Mouse (Mus musculus): ENCODE data around the gene Fam13a. TPM values are rescaled to one million over a fixed set of nuclear protein-coding genes. Genes with fewer than 3 reads are reported as not detected.
A peak's percentile ranks its signal among the peaks of the same experiment; 100 is the strongest.

Gene Fam13a
- total RNA-seq (2015) (0.07 TPM in 1 of 2 replicates, not detected in the other), total RNA-seq (2017) (not detected in 2 replicates)

DNA sequence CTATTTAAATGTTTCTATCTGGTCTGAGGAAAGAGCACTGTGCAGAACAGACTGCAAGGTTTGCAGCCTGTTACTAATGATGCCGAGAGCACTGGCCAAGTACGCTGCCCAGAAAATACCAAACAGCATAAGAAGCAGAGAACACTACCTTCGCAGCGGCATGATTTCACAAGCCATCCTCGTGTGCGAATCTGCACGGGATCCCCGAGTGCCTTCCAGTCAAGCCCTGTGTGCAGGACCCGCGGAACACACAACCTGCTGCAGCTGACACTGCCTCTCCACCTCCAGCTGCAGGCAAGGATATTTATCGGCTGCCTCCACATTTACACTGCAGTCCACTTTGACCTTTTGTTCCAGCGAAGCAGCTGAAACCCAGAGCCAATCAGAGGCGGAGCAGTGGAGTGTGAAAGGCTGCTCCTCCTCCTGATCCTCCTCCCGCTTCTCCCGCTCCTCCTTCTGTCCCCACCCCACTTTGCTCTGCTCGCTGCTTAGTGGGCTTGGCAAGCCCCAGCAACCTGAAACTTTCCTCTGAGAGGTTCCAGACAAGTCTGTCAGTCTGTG, at the start of gene Fam13a:
TSS of gene Fam13a (minus strand) at position 386 of the 561 bp plus-strand sequence.
- ATAC-seq (ENCODE audit: poor library complexity, severe bottlenecking): peak; percentile 79

DNA sequence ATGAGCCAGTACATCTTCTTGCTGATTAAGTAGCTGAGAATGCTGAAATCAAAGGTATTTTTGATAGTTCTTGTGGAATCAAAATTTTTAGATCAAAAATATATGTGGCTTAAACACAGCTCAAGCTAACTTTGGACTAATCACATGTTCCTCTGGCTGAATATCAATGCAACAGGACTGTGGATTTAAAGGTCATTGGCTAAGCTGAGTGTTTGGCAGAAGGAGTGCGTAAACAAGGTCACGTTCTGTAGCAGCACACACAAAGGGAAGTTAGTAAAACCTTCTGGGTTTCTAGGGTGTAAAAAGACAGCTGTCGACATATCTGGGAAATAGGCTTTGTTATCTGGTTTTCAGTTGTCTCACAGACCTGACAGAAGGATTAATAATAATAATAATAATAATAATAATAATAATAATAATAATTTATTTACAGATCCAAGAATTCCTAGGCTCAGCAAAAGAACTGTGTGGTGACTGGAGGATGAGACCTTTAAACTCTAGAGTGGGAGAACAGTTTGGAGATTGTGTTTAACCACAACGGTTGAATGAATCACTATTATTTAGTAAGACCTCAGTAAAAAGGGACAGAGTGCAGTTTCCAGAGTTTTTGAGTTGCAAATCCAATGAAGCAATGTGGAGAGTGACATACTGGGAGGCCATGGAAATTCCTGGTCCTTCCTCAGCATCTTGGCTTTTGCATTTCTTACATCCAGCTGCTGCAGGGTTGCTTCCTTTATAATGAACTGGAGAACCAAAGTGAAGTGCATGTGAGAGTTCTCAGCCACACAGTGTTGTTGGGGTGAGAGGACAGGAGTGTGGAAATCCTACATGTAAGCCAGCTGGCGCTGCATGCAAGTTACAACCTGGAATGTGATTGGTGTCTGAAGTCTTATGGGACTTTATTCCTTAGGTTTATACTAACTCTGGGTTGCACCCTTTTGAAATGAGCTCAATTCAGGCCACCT, 48.0 kb upstream of the Fam13a start:
- no peak for ATAC-seq (ENCODE audit: poor library complexity, severe bottlenecking)

DNA sequence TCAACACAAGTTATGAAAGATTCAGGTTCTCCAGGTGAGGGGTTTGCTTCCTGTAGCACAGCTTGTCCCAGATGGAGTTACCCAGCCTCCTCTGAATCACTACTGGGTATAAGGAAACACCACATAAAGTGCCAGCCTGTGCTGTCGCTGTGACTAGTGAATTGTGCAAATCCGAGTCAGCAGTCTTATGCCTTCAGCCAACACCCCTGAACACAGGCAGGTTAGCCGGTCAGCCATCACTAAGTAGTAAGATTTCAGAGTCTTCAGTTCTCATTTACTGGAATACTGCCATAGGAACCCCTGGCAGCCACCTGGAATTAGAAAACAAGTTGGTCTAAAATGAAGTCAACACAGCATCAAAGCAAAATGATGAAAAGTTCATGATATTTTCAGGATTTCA, 47.3 kb upstream of the Fam13a start:
- no peak for ATAC-seq (ENCODE audit: poor library complexity, severe bottlenecking)

DNA sequence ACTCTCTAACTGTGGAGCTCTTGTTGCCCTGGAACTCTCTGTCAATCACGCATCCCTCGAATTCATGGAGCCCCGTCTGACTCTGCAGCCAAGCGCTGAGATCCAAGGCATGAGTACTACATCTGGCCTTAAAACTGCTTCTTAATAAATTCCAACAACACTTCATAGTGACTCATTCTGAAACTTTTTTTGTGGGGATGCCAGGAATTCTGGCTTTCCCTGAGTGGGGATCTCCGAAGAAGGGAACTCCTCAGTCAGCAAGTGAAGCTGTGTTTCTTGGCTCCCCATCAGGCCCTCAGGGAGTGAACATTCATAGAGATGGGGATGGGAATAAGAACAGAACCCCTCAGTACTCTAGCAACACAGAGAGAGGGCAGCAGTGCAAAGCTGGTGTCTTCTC, 43.8 kb upstream of the Fam13a start:
- no peak for ATAC-seq (ENCODE audit: poor library complexity, severe bottlenecking)

DNA sequence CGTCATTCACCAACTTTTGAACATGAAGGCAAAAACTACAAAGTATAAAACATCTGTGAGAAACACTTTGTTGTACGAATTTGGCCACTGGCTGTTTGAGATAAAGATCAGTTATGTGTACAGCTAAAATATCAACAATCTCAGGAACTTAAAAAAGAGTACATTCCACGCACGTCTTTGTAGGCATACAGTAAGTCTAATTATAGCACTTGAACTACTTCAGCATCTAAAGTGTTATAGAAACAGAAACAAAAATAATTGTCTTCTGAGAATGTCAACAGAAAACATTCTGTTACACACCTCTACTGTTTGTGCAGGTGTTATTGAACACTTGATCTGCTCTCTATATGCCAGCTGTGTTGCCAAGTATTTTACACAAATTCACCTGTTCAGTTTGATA, 40.1 kb upstream of the Fam13a start:
- no peak for ATAC-seq (ENCODE audit: poor library complexity, severe bottlenecking)

DNA sequence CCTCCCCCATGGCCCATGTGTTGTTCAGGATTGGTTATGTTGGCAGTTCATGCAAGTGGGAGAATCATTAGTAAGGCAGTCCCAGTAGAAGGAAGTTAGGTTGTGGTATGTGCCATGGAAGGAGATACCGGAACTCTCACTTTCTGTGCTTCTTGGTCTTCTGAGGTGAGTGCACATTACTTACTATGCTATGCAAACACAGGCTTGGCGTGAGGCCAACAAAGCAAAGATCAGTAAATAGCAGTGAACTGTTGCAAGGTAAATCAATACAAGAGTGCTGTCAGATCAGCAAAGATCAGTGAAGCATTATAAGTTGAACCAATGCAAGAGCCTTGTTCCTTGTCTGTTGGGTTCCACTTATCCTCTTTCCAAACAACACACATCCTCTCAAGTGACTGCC, 28.9 kb upstream of the Fam13a start:
- ATAC-seq (ENCODE audit: poor library complexity, severe bottlenecking): no peak

DNA sequence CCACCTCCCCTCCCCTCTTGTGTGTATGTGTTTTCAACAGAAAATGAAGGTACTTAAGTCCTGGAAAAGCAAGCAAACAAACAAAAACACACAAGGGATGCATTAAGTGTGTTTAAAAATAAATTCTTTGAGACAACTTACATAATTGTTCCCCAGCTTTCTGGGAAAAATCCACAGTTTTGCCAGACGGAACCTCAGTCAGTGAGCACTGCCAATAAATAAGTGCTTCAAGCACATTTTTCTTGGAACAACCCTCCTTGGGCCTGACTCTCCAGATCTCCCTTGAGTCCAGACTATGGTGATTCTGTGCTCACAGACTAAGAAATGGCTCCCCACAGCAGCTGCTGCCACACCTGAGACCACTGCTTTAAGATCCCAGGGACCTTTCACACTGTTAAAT, 15.4 kb upstream of the Fam13a start:
- ATAC-seq (ENCODE audit: poor library complexity, severe bottlenecking): no peak

DNA sequence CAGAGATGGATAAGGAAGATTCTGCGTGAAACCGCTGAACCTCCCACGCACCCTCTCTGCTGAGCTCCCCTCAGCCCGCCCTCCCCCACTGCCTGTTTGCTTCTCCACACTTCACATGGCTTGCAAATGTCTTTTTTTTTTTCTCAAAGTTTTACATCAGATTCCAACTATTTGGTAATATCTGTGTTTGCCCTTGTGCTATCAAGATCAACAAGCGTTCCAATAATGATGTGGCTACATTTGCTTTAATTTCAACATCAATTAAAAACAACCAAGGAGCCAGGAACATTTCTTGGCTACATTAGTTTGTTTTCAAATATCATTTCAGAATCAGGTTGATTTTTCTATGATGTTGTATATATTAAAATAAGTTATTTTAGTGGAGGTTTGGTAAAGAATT, 8.4 kb upstream of the Fam13a start:
- ATAC-seq (ENCODE audit: poor library complexity, severe bottlenecking): no peak

DNA sequence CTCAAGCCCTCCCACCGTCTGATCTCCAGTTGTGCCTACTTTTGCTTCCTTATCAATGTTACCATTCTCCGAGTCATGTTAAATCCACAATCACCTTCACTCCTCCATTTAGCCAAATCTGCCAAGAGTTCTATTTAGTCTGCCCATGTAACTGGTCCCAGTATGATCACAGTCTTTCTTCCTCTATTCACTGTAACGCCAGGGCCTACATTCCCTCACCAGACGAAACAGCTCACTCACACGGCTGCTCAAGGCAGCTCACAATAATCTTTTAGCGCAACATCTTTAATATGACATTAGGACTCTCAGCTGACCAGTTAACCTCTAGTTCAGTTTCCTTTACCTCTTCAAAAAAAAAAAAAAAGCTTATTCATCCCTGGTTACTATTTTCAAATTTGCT, 7.2 kb upstream of the Fam13a start:
- ATAC-seq (ENCODE audit: poor library complexity, severe bottlenecking): no peak

DNA sequence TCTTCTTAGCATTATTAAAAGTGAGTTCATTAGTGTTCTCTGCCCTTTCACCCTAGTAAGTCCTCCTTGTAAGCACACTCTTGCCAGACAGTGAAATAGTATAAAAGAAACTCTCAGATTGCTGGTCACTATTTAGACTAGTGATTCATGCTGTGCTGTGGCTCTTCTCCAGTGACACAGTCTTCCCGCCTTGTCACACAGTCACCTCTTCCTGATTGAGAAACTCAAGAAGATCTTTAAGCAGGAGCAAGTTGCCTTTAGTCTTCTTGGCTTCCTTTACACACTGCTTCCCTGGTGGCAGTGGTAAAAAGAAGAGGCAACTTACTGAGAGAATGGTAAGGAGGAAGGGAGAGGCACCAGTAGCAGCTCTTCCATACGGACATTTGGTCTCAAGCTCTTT, 6.3 kb upstream of the Fam13a start:
- ATAC-seq (ENCODE audit: poor library complexity, severe bottlenecking): no peak

DNA sequence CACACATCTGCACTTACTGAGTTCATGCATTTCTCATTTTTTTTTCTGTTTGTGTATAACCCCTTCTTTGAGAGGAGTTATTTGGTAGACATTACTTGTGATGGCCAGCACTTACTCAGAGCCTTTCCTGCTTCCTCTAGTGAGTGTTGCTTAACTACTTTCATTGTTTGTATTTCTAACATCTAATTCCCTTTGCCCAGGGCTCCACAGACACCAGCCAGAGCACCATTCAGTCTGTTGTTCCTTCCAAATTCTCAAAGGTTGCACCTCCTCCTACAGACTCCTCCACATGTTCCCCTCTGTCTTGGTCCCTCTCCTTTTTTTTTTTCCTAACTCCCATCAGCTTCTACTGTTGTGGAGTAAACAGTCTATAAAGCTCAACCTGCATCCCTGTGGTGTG, 5.7 kb upstream of the Fam13a start:
- ATAC-seq (ENCODE audit: poor library complexity, severe bottlenecking): no peak

DNA sequence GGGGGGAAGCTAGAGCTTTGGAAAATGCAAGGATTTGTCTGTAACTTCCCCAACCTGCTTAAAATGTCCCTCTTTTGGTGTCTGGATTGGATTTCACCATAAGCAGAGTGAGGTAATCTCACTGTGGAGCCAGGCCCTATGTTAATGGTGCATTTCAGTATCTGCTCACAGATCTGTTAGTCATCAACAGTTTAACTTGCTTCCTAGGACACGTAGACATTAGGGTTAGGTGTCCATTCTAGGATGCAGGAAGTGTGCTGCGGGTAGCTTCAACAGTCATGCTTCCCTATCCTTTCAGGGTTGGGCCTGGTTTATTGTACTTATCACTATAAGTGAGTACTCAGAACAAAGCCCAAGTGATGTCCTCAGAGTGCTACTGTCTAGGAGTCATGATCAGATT, 4.5 kb upstream of the Fam13a start:
- no peak for ATAC-seq (ENCODE audit: poor library complexity, severe bottlenecking)

DNA sequence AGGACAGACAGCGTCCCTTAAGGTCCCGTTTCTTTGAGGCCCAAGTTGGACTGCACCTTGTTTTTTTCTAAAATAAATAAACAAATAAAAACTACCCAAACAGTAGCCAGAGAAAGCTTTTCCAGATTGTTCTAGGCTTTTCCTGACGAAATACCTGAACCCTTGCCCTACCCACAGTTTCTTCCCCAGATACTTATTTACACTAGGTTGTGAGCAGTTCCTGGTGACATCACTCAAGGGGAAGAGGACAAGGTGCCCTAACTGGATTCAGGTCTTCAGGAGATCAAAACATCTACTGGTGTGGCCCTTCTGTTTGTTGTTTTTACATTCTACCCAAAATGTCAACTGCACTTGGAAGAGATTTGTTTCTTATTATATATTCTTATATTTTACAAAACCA, 457 bp upstream of the Fam13a start:
- no peak for ATAC-seq (ENCODE audit: poor library complexity, severe bottlenecking)

DNA sequence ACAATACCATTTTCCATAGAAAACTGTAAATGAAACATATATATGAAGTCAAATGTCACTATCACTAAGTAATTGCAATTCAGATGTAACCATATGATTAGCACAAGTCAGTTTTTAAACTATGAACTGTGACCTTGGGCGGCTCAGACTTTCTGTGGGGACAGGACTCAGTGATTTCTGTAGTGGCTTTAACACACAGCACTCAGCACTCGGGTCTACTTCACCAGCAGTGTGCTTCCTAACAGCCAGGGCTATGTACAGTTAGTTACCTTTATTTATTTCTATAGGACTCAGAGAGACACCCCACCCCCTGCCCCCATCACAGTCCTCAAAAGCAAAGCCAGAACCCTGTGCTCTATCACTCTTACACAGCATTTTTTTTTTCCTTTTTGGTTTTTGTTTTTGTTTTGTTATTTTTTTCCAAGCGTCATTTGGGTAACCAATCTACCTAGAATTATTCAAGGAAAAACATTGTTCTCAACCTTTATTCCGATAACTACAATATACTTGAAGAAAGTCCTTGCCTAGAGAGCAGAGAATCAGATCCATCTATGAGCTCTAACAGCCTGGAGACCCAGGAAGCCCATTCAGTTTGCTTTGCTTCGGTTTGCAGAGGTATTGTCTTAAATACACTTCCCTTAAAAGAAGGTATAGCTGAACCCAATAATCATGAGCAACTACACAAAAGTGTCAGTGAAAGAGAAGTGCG, 740 bp downstream of the Fam13a start:
- ATAC-seq (ENCODE audit: poor library complexity, severe bottlenecking): no peak

DNA sequence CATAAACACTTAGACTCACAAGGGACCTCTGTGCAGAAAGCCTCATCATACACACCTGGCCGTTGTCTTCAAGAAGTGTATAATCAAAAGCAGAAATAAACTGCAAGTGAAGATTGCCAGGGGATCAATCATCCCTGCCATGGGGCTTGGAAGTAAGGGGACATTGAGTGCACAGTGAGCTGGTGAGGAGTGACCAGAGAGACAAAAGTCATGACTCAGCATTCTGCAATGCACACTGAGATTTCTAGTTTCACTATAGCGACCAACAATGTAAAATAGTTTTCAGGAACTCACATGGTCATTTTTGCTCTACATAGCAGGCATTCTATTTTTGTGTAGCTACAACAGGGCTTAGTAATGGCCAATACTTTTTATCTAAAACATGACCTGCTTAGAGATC, 1.7 kb downstream of the Fam13a start:
- no peak for ATAC-seq (ENCODE audit: poor library complexity, severe bottlenecking)

DNA sequence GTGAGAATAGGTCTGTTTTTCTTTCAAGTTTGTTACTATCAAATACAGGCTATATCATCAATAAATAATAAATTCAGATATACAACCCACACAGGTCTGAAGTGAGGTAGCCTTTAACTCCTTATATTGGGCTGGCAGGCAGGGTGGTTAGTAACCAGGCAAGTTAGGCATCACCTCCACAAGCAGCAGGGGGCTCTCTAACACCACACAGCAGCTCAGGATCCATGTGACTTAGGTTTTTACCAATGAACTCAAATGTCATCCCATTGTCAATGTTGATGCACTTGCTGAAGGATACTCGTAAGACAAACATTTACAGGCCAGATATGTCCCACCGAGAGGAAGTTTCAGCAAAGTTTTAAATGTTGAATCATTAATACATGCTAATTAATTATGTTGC, 4.0 kb downstream of the Fam13a start:
- ATAC-seq (ENCODE audit: poor library complexity, severe bottlenecking): 0 out of 2 replicates have a peak, but pooled peaks have one; percentile 25

DNA sequence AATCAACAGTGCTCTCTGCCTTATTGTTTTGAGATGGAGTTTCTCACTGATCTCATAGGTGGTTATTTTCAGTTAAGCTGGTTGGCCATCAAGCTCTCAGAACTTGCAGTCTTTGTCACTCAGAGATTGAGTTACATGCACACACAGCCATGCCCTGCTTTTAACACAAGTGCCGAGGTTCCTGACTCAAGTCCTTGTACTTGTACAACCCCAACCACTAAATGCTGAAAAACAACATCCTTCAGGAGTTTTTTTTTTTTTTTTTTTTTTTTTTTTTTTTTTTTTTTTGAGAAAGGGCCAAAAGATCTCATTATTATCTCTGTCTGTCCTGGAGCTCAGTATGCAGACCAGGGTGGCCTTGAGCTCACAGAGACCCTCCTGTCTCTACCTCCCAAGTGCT, 4.5 kb downstream of the Fam13a start:
- ATAC-seq (ENCODE audit: poor library complexity, severe bottlenecking): no peak

DNA sequence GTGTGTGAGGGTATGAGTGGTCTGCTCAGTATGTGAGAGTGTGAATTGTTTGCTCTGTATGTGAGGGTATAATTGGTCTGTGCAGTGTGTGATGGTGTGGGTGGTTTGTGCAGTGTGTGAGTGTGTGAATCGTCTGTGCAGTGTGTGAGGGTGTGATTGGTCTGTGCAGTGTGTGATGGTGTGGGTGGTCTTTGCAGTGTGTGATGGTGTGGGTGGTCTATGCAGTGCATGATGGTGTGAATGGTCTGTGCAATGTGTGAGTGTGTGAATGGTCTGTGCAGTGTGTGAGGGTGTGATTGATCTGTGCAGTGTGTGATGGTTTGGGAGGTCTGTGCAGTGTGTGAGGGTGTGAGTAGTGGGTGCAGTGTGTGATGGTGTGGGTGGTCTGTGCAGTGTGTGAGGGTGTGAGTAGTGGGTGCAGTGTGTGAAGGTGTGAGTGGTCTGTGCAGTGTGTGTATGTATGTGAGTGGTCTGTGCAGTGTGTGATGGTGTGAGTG, 8.0 kb downstream of the Fam13a start:
- ATAC-seq (ENCODE audit: poor library complexity, severe bottlenecking): peak; percentile 13; the same call in 1 of the 2 replicates

DNA sequence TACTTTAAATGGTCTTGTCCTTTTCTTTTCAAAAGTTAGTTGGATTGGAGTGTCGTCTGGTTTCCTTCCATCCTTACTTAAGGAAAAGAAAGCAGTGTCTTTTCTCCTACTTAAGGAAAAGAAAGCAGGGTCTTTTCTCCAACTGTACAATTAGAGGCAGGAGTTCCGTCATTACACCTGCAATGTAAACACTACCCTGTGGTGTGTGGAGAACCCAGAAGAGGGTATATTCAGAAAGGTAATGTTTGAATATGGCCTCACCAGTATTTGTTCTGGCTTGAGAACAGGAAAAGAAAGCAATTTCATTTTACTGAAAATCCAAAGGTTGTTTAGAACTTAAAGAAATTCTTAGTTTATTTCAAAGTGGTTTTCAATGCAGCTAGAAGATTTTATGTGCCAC, 9.6 kb downstream of the Fam13a start:
- ATAC-seq (ENCODE audit: poor library complexity, severe bottlenecking): no peak

DNA sequence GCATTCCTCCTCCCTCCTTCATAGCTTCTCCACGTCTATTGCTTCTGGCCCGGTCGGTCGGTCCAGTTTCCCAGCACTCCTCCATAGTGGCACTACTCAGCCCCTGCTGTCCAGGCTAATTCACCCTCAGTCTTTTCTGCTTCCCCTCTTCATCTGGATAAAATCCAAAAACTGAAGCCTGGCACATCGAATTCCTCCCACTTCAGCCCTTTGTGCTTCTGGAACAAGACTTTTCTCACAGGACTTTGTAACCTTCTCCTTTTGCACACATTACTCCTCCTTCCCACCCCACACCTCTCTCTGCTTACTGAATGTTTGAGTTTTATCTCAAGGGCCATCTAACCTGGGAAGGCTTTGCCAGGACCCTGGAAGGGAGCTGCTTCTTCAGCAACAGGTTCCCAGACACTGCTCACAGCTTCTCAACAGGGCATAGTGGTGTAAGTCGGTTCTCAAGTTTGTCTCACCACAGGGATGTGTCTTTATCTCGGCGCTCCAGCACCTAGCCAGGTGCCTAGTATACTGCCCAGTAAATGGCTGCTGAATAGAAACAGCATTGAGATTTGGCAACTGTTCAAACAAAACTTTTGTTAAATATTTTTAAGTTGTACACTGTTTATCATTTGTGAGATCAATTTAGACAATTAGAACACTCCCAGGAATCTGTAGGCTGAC, 10.1 kb downstream of the Fam13a start:
- ATAC-seq (ENCODE audit: poor library complexity, severe bottlenecking): no peak

DNA sequence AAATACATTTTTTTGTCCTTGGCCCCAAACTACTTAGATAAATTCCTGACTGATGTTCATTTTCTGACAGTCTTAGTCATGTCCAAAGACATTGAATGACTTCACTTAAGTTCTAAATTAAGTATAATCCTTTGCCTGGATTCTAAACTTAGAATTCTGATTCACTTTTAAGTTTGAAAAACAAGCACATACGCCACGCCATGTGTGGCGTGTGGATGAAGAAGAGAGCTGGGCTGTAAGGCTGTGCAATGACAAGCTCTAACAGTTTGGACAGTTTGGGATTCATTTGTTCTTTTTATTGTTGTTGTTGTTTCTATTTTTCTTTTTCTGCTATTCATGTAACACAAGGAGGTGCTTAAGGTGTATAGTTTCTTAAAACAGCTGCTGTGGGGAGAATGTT, 13.6 kb downstream of the Fam13a start:
- ATAC-seq (ENCODE audit: poor library complexity, severe bottlenecking): no peak
